Mouse (Mus musculus) G1E (cell line): ENCODE results near the gene Raver1.

ENCODE experiments used
- CTCF ChIP-seq: IDR thresholded peaks from 2 replicates; pipeline ENCODE4 v1.5.1; 2012; ENCODE audit warnings: low read depth, low read length, inconsistent platforms, mixed read lengths
- GATA1 ChIP-seq: IDR thresholded peaks from 2 replicates; pipeline ENCODE4 v1.6.1; 2012; ENCODE audit warnings: borderline replicate concordance, low read length, inconsistent platforms, mixed read lengths
- GATA2 ChIP-seq: IDR thresholded peaks from 2 replicates; pipeline ENCODE4 v1.6.1; 2012; ENCODE audit warnings: low read depth, low read length, inconsistent platforms, borderline replicate concordance
- POLR2AphosphoS5 ChIP-seq: IDR thresholded peaks from 2 replicates; pipeline ENCODE4 v1.6.1; 2012; ENCODE audit warnings: low read depth, low read length, inconsistent platforms; ENCODE audit not compliant: insufficient replicate concordance

DNA sequence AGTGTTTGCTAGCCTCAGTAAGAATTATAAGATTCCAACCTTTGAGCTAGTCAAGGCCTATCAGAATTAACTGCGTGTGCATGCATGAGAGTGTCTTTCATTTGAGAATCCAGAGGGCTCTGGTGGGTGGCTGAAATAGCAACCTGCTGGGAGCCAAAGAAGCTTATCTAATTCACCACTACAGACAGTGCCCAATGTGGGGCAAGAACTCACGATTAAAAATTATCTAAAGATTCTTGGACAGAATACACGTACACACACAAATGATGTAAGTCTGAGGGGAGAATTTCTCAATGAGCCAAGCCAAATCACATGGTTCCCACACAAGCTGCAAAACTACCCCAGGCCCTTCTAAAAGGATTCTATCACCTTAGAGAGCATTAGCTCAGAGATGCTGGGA, 8.5 kb downstream of the Raver1 start:
- no peak for TF ChIP-seq CTCF
- no peak for TF ChIP-seq GATA1
- TF ChIP-seq GATA2: no peak
- no peak for TF ChIP-seq POLR2AphosphoS5
